Comparison of ENCODE assay signal across 8 mouse cellular contexts in the genomic region with DNA sequence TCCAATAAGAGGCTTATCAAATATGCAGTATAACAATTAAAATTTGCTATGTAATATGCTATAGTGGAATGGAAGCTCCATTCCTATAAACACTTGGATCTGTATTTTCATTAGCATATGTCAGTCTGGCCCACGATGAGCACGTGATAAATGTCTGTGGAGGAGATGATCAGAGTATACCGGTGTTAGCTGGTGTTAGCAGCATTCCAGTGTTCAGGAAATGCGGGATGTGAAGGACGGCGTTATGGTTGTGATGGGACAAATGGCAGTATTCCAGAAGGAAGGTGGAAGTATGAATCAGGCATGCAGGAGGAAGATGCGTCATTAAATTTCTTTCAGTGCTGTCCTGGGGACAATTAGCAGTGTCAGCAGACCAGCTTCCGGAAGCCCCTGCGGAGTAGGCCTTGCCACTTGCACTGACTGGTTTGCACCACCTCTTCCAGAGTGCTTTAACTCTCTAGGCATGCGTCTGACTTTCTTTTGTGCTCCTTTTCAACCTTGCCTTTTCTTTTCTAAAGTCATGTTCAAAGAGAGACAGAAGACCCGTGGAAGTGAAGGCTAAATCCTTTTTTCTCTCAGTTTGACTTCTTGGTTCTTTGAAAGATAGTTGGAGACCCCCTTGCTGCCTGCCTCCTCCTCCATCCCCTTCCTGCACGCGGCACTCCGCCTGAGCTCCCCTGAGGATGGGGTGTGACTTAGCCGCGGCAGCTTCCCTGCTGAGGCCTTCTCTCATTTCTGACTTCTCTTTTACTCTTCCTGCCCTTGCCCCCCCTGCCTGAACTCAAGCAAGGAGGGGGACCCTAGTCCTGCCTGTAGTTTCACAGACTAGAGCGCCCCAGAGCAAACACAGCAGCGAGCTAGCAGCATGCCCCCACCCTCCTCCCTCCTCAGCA.
DNase-seq lines count a peak whose midpoint lies in the region; ATAC-seq lines count a peak whose summit lies in the region.

No protein-coding gene starts in this region.

- no peaks in the 10 kb centered on the region for H3K27me3 ChIP-seq in kidney, embryonic 15.5 days
- no peaks in the 10 kb centered on the region for H3K27me3 ChIP-seq in hindbrain, embryonic 12.5 days
- H3K27me3 ChIP-seq in splenic B cell, adult 2 months (ENCODE audit: control insufficient read depth, insufficient read depth, low read length, poor library complexity, severe bottlenecking), result no peaks in the 10 kb centered on the region

- H3K9me3 ChIP-seq in kidney, embryonic 15.5 days (replicated peaks), result no peaks in the 10 kb centered on the region
- H3K9me3 ChIP-seq in hindbrain, embryonic 12.5 days (replicated peaks), result no peaks in the 10 kb centered on the region

- 18% methylated on average over 18 of the region's 18 CpGs for WGBS in kidney, embryonic 15.5 days
- WGBS in hindbrain, embryonic 12.5 days, result 16% methylated on average over 18 of the region's 18 CpGs

- H3K4me1 ChIP-seq in kidney, embryonic 15.5 days, result peaks cover 10% of the 10 kb centered on the region
- H3K4me1 ChIP-seq in hindbrain, embryonic 12.5 days, result peaks cover 11% of the 10 kb centered on the region

- DNase-seq in kidney, adult 8-10 months, result no peak
- DNase-seq in embryo, embryonic 10.5 days (ENCODE audit: low spot score), result peak; percentile 65
- peak; percentile 4 for DNase-seq in lung, postnatal 36 days
- peak; percentile 50 for DNase-seq in splenic B cell, adult 2 months (ENCODE audit: low read depth, low spot score)
- DNase-seq in cerebellum, postnatal 4 days (ENCODE audit: low spot score in 2 of 2), result no peak
- no peak for DNase-seq in layer of hippocampus, adult 11-12 months (ENCODE audit: low spot score)

- H3K9ac ChIP-seq in kidney, embryonic 15.5 days, result no peak overlapping the region
- no peak overlapping the region for H3K9ac ChIP-seq in hindbrain, embryonic 12.5 days

- peak overlapping the region; percentile 48; the same call in 1 of the 2 replicates for H3K27ac ChIP-seq in kidney, embryonic 15.5 days
- H3K27ac ChIP-seq in hindbrain, embryonic 12.5 days, result peak overlapping the region; percentile 13; the same call in 1 of the 2 replicates

- ATAC-seq in kidney, embryonic 15.5 days (replicated peaks; ENCODE audit: low FRiP score), result peak; percentile 96
- peak; percentile 87 for ATAC-seq in hindbrain, embryonic 12.5 days (ENCODE audit: low FRiP score)

- peak overlapping the region; percentile 50 for H3K4me2 ChIP-seq in kidney, embryonic 15.5 days
- H3K4me2 ChIP-seq in hindbrain, embryonic 12.5 days (replicated peaks), result peak overlapping the region; percentile 45

- H3K4me3 ChIP-seq in kidney, embryonic 15.5 days (replicated peaks), result peak overlapping the region; percentile 14; the same call in 1 of the 2 replicates
- no peak overlapping the region for H3K4me3 ChIP-seq in hindbrain, embryonic 12.5 days

- no peaks in the 10 kb centered on the region for H3K36me3 ChIP-seq in kidney, embryonic 15.5 days
- no peaks in the 10 kb centered on the region for H3K36me3 ChIP-seq in hindbrain, embryonic 12.5 days
- H3K36me3 ChIP-seq in splenic B cell, adult 2 months (ENCODE audit: control insufficient read depth, insufficient read depth, low read length, poor library complexity, severe bottlenecking), result no peaks in the 10 kb centered on the region

Comparison
In these comparisons a context has a peak if more than half of its experiments do, and no peak if none do; other contexts are left out.
1. DNase-seq: peak in embryo, embryonic 10.5 days (single experiment), lung, postnatal 36 days (single experiment) and splenic B cell, adult 2 months (single experiment); none in kidney, adult 8-10 months (0 of 2), cerebellum, postnatal 4 days (0 of 2) and layer of hippocampus, adult 11-12 months (single experiment).